ENCODE assay signal across 8 mouse cellular contexts in genomic region chr3:65863297-65863696, GRCm38 (mm10).
DNase-seq lines count a peak whose midpoint lies in the region; ATAC-seq lines count a peak whose summit lies in the region.

No protein-coding gene starts in this region.

- peak overlapping the region; percentile 16; the same call in 1 of the 2 replicates for H3K4me3 ChIP-seq in forebrain, embryonic 10.5 days
- peak overlapping the region; percentile 36 for H3K4me3 ChIP-seq in heart, embryonic 15.5 days
- no peak overlapping the region for H3K4me3 ChIP-seq in liver, embryonic 12.5 days
- H3K4me3 ChIP-seq in stomach, embryonic 14.5 days (ENCODE audit: low read depth, low read length): no peak overlapping the region

- peaks cover 59% of the 10 kb centered on the region for H3K4me1 ChIP-seq in forebrain, embryonic 10.5 days
- H3K4me1 ChIP-seq in heart, embryonic 15.5 days (replicated peaks): peaks cover 38% of the 10 kb centered on the region
- peaks cover 17% of the 10 kb centered on the region for H3K4me1 ChIP-seq in liver, embryonic 12.5 days
- H3K4me1 ChIP-seq in stomach, embryonic 14.5 days (ENCODE audit: control insufficient read depth, insufficient read depth, low read length): peaks cover 14% of the 10 kb centered on the region; the same call in 1 of the 2 replicates

- 6% methylated on average over 11 of the region's 11 CpGs for WGBS in forebrain, embryonic 10.5 days
- WGBS in heart, embryonic 15.5 days: 2% methylated on average over 11 of the region's 11 CpGs
- 4% methylated on average over 11 of the region's 11 CpGs for WGBS in liver, embryonic 12.5 days (ENCODE audit: insufficient replicate concordance)
- 3% methylated on average over 11 of the region's 11 CpGs for WGBS in stomach, embryonic 14.5 days

- H3K36me3 ChIP-seq in forebrain, embryonic 10.5 days (replicated peaks): no peaks in the 10 kb centered on the region; the same call in 1 of the 2 replicates
- no peaks in the 10 kb centered on the region for H3K36me3 ChIP-seq in heart, embryonic 15.5 days
- no peaks in the 10 kb centered on the region for H3K36me3 ChIP-seq in liver, embryonic 12.5 days
- H3K36me3 ChIP-seq in stomach, embryonic 14.5 days (ENCODE audit: control insufficient read depth, insufficient read depth, low read length): no peaks in the 10 kb centered on the region

- peaks cover 45% of the 10 kb centered on the region for H3K27me3 ChIP-seq in forebrain, embryonic 10.5 days (ENCODE audit: poor library complexity, severe bottlenecking)
- no peaks in the 10 kb centered on the region for H3K27me3 ChIP-seq in heart, embryonic 15.5 days
- peaks cover 12% of the 10 kb centered on the region for H3K27me3 ChIP-seq in liver, embryonic 12.5 days (replicated peaks)
- H3K27me3 ChIP-seq in stomach, embryonic 14.5 days (ENCODE audit: control insufficient read depth, insufficient read depth, low read length): no peaks in the 10 kb centered on the region

- peaks cover 10% of the 10 kb centered on the region for H3K9me3 ChIP-seq in forebrain, embryonic 10.5 days
- no peaks in the 10 kb centered on the region for H3K9me3 ChIP-seq in heart, embryonic 15.5 days (replicated peaks)
- H3K9me3 ChIP-seq in liver, embryonic 12.5 days (replicated peaks): no peaks in the 10 kb centered on the region
- H3K9me3 ChIP-seq in stomach, embryonic 14.5 days (ENCODE audit: control insufficient read depth, low read depth, low read length): no peaks in the 10 kb centered on the region

- peak overlapping the region; percentile 23; the same call in 1 of the 2 replicates for H3K9ac ChIP-seq in heart, embryonic 15.5 days
- no peak overlapping the region for H3K9ac ChIP-seq in liver, embryonic 12.5 days
- no peak overlapping the region for H3K9ac ChIP-seq in stomach, embryonic 14.5 days (replicated peaks; ENCODE audit: low read depth, low read length)

- H3K27ac ChIP-seq in forebrain, embryonic 10.5 days: no peak overlapping the region
- no peak overlapping the region for H3K27ac ChIP-seq in heart, embryonic 15.5 days
- H3K27ac ChIP-seq in liver, embryonic 12.5 days: no peak overlapping the region
- H3K27ac ChIP-seq in stomach, embryonic 14.5 days (ENCODE audit: low read length): no peak overlapping the region

- ATAC-seq in CD4-positive, CD25-positive, alpha-beta regulatory T cell, adult 4 months: peak; percentile 85
- ATAC-seq in heart, embryonic 15.5 days (replicated peaks; ENCODE audit: insufficient number of reproducible peaks, insufficient read depth, low FRiP score, low read depth): peak; percentile 74
- peak; percentile 48; the same call in 1 of the 2 replicates for ATAC-seq in liver, embryonic 12.5 days
- ATAC-seq in stomach, embryonic 14.5 days (ENCODE audit: insufficient number of reproducible peaks, insufficient read depth, low FRiP score, low read depth): peak; percentile 76; the same call in 1 of the 2 replicates

- DNase-seq in c-Kit-negative CD71-positive TER-119-positive erythroid progenitor cells, embryonic 14.5 days (ENCODE audit: low read depth, low spot score): peak; percentile 5
- peak; percentile 85 for DNase-seq in forebrain, embryonic 10.5 days (ENCODE audit: extremely low spot score, low spot score)
- peak; percentile 87 for DNase-seq in kidney, postnatal 14 days
- peak; percentile 32 to 66 for DNase-seq in natural killer cell, adult 2 months (ENCODE audit: low spot score in 2 of 2)

- peak overlapping the region; percentile 58 for H3K4me2 ChIP-seq in heart, embryonic 15.5 days
- H3K4me2 ChIP-seq in liver, embryonic 12.5 days: peak overlapping the region; percentile 15; the same call in 1 of the 2 replicates
- H3K4me2 ChIP-seq in stomach, embryonic 14.5 days (replicated peaks; ENCODE audit: low read depth, low read length): peak overlapping the region; percentile 24; the same call in 1 of the 2 replicates

Comparison
In these comparisons a context has a peak if more than half of its experiments do, and no peak if none do; other contexts are left out.
1. DNase-seq: peak in every context shown above with its lines; median percentile 87 in kidney, postnatal 14 days; 85 in forebrain, embryonic 10.5 days; 49 in natural killer cell, adult 2 months; 5 in c-Kit-negative CD71-positive TER-119-positive erythroid progenitor cells, embryonic 14.5 days.
2. H3K4me3 ChIP-seq: peak in forebrain, embryonic 10.5 days (single experiment) and heart, embryonic 15.5 days (single experiment); none in liver, embryonic 12.5 days (single experiment) and stomach, embryonic 14.5 days (single experiment).
3. Peak in every context shown above with its lines, with median percentiles within 50 percentile points of each other: ATAC-seq and H3K4me2 ChIP-seq.